Mouse (Mus musculus) lung, postnatal 10 days (tissue): ENCODE results near the gene Psat1.
A peak's percentile ranks its signal among the peaks of the same experiment; 100 is the strongest.

Source experiments
- DNase-seq: peaks from one replicate; pipeline ENCODE4 v3.0.0; 2021

Psat1 gene

GRCm38 (mm10) chr19:15924181-15924865, 22.8 kb downstream of the Psat1 start:
- peak; percentile 50 for DNase-seq

- peak; percentile 62 for DNase-seq
Observed at GRCm38 (mm10) chr19:15923426-15923825, 23.7 kb downstream of the Psat1 start.

GRCm38 (mm10) chr19:15919336-15919735, 27.8 kb downstream of the Psat1 start:
- no peak for DNase-seq

- no peak for DNase-seq
Observed at GRCm38 (mm10) chr19:15918111-15918510, 29.0 kb downstream of the Psat1 start.

- no peak for DNase-seq
Observed at GRCm38 (mm10) chr19:15913249-15913997, 33.7 kb downstream of the Psat1 start.

- no peak for DNase-seq
Observed at GRCm38 (mm10) chr19:15911441-15911840, 35.7 kb downstream of the Psat1 start.

- no peak for DNase-seq
Observed at GRCm38 (mm10) chr19:15910987-15911386, 36.1 kb downstream of the Psat1 start.

GRCm38 (mm10) chr19:15910488-15910887, 36.6 kb downstream of the Psat1 start:
- no peak for DNase-seq

- DNase-seq: no peak
Observed at GRCm38 (mm10) chr19:15908016-15908415, 39.1 kb downstream of the Psat1 start.

- peak; percentile 16 for DNase-seq
Observed at GRCm38 (mm10) chr19:15904734-15905133, 42.4 kb downstream of the Psat1 start.

GRCm38 (mm10) chr19:15903508-15904480, 43.3 kb downstream of the Psat1 start:
- peak; percentile 24 for DNase-seq

GRCm38 (mm10) chr19:15895681-15896080, 51.5 kb downstream of the Psat1 start:
- no peak for DNase-seq

- no peak for DNase-seq
Observed at GRCm38 (mm10) chr19:15892146-15892545, 55.0 kb downstream of the Psat1 start.

GRCm38 (mm10) chr19:15888466-15888865, 58.7 kb downstream of the Psat1 start:
- no peak for DNase-seq

- peak; percentile 14 for DNase-seq
Observed at GRCm38 (mm10) chr19:15882705-15883426, 64.3 kb downstream of the Psat1 start.

- peak; percentile 23 for DNase-seq
Observed at GRCm38 (mm10) chr19:15880731-15881130, 66.4 kb downstream of the Psat1 start.

- no peak for DNase-seq
Observed at GRCm38 (mm10) chr19:15879271-15879670, 67.9 kb downstream of the Psat1 start.

- peak; percentile 18 for DNase-seq
Observed at GRCm38 (mm10) chr19:15868865-15869698, 78.1 kb downstream of the Psat1 start.

GRCm38 (mm10) chr19:15866851-15867250, 80.3 kb downstream of the Psat1 start:
- DNase-seq: peak; percentile 21

GRCm38 (mm10) chr19:15866126-15866525, 81.0 kb downstream of the Psat1 start:
- DNase-seq: no peak

GRCm38 (mm10) chr19:15865431-15865830, 81.7 kb downstream of the Psat1 start:
- DNase-seq: no peak
